Mouse (Mus musculus) heart, adult 2 months (tissue): ENCODE data around the gene Atg16l1. TPM values are rescaled to one million over a fixed set of nuclear protein-coding genes. Genes with fewer than 3 reads are reported as not detected.
A peak's percentile ranks its signal among the peaks of the same experiment; 100 is the strongest.

ENCODE experiments used
- DNase-seq, 2 experiments: peaks; one replicate each; pipeline ENCODE4 v3.0.0; 2021
- H3K27ac ChIP-seq: fragments of 200-600 bp; 2 replicates; pipeline ENCODE4 v1.8.1; 2022
- H3K27me3 ChIP-seq: fragments of 200-500 bp; 2 replicates; pipeline ENCODE4 v1.6.1; 2012; ENCODE audit warnings: mild to moderate bottlenecking, low read length, inconsistent platforms, mixed read lengths; ENCODE audit not compliant: control insufficient read depth, insufficient read depth
- H3K36me3 ChIP-seq: fragments of 200-500 bp; 2 replicates; pipeline ENCODE4 v1.6.1; 2012; ENCODE audit warnings: low read length, inconsistent platforms; ENCODE audit not compliant: control insufficient read depth, insufficient read depth
- H3K4me1 ChIP-seq: fragments of 200-500 bp; 2 replicates; pipeline ENCODE4 v1.6.1; 2011; ENCODE audit warnings: low read length; ENCODE audit not compliant: control insufficient read depth, insufficient read depth
- H3K4me3 ChIP-seq: fragments of 200-600 bp; 2 replicates; pipeline ENCODE4 v1.8.1; 2022
- H3K79me2 ChIP-seq: fragments of 200-500 bp; replicated peaks from 2 replicates; pipeline ENCODE4 v1.6.1; 2012; ENCODE audit warnings: mild to moderate bottlenecking, inconsistent platforms, low read length, moderate library complexity, mixed read lengths; ENCODE audit not compliant: control insufficient read depth, insufficient read depth
- H3K9ac ChIP-seq: fragments of 200-500 bp; 2 replicates; pipeline ENCODE4 v1.6.1; 2012; ENCODE audit warnings: low read depth, mild to moderate bottlenecking, control low read depth, inconsistent platforms, low read length, mixed read lengths
- CTCF ChIP-seq: fragments of 200-600 bp; IDR thresholded peaks from 2 replicates; pipeline ENCODE4 v1.8.1; 2022; ENCODE audit warnings: antibody characterized with exemption, mild to moderate bottlenecking, moderate library complexity
- EP300 ChIP-seq: fragments of 200-500 bp; IDR thresholded peaks from 2 replicates; pipeline ENCODE4 v1.6.1; 2011; ENCODE audit warnings: low read depth, low read length, control low read depth; ENCODE audit not compliant: insufficient read depth
- POLR2A ChIP-seq: fragments of 200-500 bp; IDR thresholded peaks from 2 replicates; pipeline ENCODE4 v1.6.1; 2011; ENCODE audit warnings: mild to moderate bottlenecking, low read depth, low read length, control low read depth; ENCODE audit not compliant: insufficient read depth
- WGBS: fragments of 180-500 bp; shearing (Covaris S2); methylation state at CpG from one replicate; pipeline ENCODE4 v1.1.7; 2018; 5-methylcytosine and 5-hydroxymethylcytosine counted together
- intact Hi-C: fragments of 180-260 bp; cut with DNase I; formaldehyde crosslinking; loops from one replicate; pipeline ENCODE4 v1.15.1; 2025
- polyA plus RNA-seq: library from polyadenylated mRNA; depleted of rRNA; stranded (reverse); fragments of >200 nt; gene quantifications from 2 replicates; pipeline ENCODE4 v1.2.3, GENCODE M21; 2012
- total RNA-seq, 2 experiments: library from RNA; stranded (reverse); gene quantifications; 2 replicates each; pipeline ENCODE4 v1.2.3; 2021

The Atg16l1 gene
- total and polyA plus RNA-seq, 3 experiments = 24.6 to 29.9 (median 29.4) TPM

GRCm38 (mm10) chr1:87730271-87730670 lies 25.4 kb upstream of the Atg16l1 start:
- Histone ChIP-seq H3K36me3 (no peaks in the 10 kb centered on the region), H3K79me2 (no peaks in the 10 kb centered on the region), H3K27me3 (no peaks in the 10 kb centered on the region), H3K4me3 (no peak overlapping the region), H3K27ac (no peak overlapping the region), H3K4me1 (peaks cover 1% of the 10 kb centered on the region; the same call in 1 of the 2 replicates), H3K9ac (no peak overlapping the region)
- no peak for TF ChIP-seq POLR2A
- no peak for TF ChIP-seq EP300
- TF ChIP-seq CTCF = no peak
- intact Hi-C loops = loop anchor here (5.0 kb wide), 1 partner anchor 1878 kb away; no protein-coding TSS in a partner anchor
- WGBS = 77% methylated on average over 7 of the region's 7 CpGs
- DNase-seq = no peak

- peaks cover 1% of the 10 kb centered on the region; the same call in 1 of the 2 replicates for H3K4me1 ChIP-seq
- no peak for DNase-seq
- intact Hi-C loops = loop anchor here (5.0 kb wide), 1 partner anchor 1881 kb away; no protein-coding TSS in a partner anchor
- TF ChIP-seq CTCF = no peak
- TF ChIP-seq EP300 = no peak
- no peak for TF ChIP-seq POLR2A
- H3K79me2 ChIP-seq = no peaks in the 10 kb centered on the region
- H3K27ac ChIP-seq = no peak overlapping the region; the same call in 1 of the 2 replicates
- H3K27me3 ChIP-seq = no peaks in the 10 kb centered on the region
- 58% methylated on average over 5 of the region's 5 CpGs for WGBS
- H3K4me3 ChIP-seq = no peak overlapping the region
- no peaks in the 10 kb centered on the region for H3K36me3 ChIP-seq
- no peak overlapping the region for H3K9ac ChIP-seq
Observed at GRCm38 (mm10) chr1:87733212-87733611, 22.5 kb upstream of the Atg16l1 start.

GRCm38 (mm10) chr1:87734153-87734552 lies 21.5 kb upstream of the Atg16l1 start:
- H3K79me2 ChIP-seq = no peaks in the 10 kb centered on the region
- H3K27me3 ChIP-seq = no peaks in the 10 kb centered on the region
- DNase-seq = no peak
- no peak overlapping the region for H3K27ac ChIP-seq
- H3K9ac ChIP-seq = no peak overlapping the region
- intact Hi-C loops = loop anchor here (5.0 kb wide), 1 partner anchor 1882 kb away; no protein-coding TSS in a partner anchor
- no peak for TF ChIP-seq POLR2A
- TF ChIP-seq CTCF = no peak
- no peak for TF ChIP-seq EP300
- H3K4me1 ChIP-seq = peaks cover 1% of the 10 kb centered on the region; the same call in 1 of the 2 replicates
- H3K36me3 ChIP-seq = no peaks in the 10 kb centered on the region
- WGBS = 82% methylated on average over 3 of the region's 3 CpGs
- no peak overlapping the region for H3K4me3 ChIP-seq

GRCm38 (mm10) chr1:87740584-87741290 lies 14.9 kb upstream of the Atg16l1 start:
- Histone ChIP-seq H3K4me1 (no peaks in the 10 kb centered on the region), H3K27ac (peak overlapping the region; percentile 41), H3K79me2 (no peaks in the 10 kb centered on the region), H3K36me3 (no peaks in the 10 kb centered on the region), H3K4me3 (no peak overlapping the region), H3K9ac (no peak overlapping the region), H3K27me3 (no peaks in the 10 kb centered on the region)
- 45% methylated on average over 6 of the region's 6 CpGs for WGBS
- no peak for DNase-seq
- intact Hi-C loops = no loop called here
- TF ChIP-seq CTCF (peak; percentile 67), POLR2A (no peak), EP300 (no peak)

- Histone ChIP-seq H3K27ac (no peak overlapping the region), H3K79me2 (no peaks in the 10 kb centered on the region), H3K4me1 (no peaks in the 10 kb centered on the region), H3K36me3 (no peaks in the 10 kb centered on the region), H3K4me3 (no peak overlapping the region), H3K9ac (no peak overlapping the region), H3K27me3 (no peaks in the 10 kb centered on the region)
- TF ChIP-seq EP300 = no peak
- no peak for TF ChIP-seq CTCF
- no peak for TF ChIP-seq POLR2A
- DNase-seq = no peak
- intact Hi-C loops = no loop called here
Observed at GRCm38 (mm10) chr1:87749360-87749973, 6.2 kb upstream of the Atg16l1 start.

GRCm38 (mm10) chr1:87763821-87764220 lies 8.2 kb downstream of the Atg16l1 start:
- peaks cover 5% of the 10 kb centered on the region for H3K36me3 ChIP-seq
- no peak overlapping the region for H3K9ac ChIP-seq
- H3K79me2 ChIP-seq = no peaks in the 10 kb centered on the region
- H3K4me3 ChIP-seq = no peak overlapping the region
- DNase-seq = no peak
- H3K4me1 ChIP-seq = no peaks in the 10 kb centered on the region
- no peak for TF ChIP-seq POLR2A
- no peak for TF ChIP-seq EP300
- TF ChIP-seq CTCF = no peak
- no peak overlapping the region for H3K27ac ChIP-seq
- H3K27me3 ChIP-seq = no peaks in the 10 kb centered on the region
- intact Hi-C loops = no loop called here
- 89% methylated on average over 3 of the region's 3 CpGs for WGBS
